Mouse (Mus musculus): Measurements from ENCODE around the gene Ndufb10. TPM values are rescaled to one million over a fixed set of nuclear protein-coding genes. Genes with fewer than 3 reads are reported as not detected.

Gene Ndufb10
- polyA plus RNA-seq, 1 experiment from 2014 or later = 208 TPM

GRCm38 (mm10) chr17:24698715-24699114 is 25.6 kb downstream of the Ndufb10 start:
- Histone ChIP-seq H3K9me3 (no peaks in the 10 kb centered on the region), H3K4me2 (no peak overlapping the region), H3K9ac (no peak overlapping the region), H3K4me3 (no peak overlapping the region), H3K36me3 (peaks cover 44% of the 10 kb centered on the region), H3K27ac (no peak overlapping the region), H3K4me1 (peaks cover 29% of the 10 kb centered on the region), H3K27me3 (no peaks in the 10 kb centered on the region)
- WGBS = 61% methylated on average over 9 of the region's 9 CpGs
- ATAC-seq (ENCODE audit: insufficient number of reproducible peaks, low FRiP score, low TSS enrichment, low read depth) = no peak

DNA sequence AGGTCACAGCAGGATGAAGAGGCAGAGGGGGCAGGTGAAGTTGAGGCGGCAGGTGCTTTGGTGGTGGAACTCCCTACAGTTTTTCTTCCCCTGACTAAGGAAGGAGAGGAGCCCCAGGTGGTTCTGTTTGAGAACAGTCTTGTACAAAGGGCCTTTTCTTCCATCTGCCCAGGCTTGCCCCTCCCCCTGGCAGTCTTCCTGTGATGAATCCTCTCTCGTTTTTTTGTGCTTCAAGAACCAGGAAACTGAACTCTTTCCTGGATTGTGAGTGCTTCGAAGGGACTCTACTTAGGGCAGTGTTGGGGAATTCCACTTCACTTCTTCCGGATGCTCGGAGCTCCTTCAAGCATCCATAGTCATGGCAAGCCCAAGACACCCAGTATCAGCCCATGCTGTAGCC is 26.3 kb downstream of the Ndufb10 start:
- H3K27me3 ChIP-seq = no peaks in the 10 kb centered on the region
- H3K36me3 ChIP-seq = peaks cover 45% of the 10 kb centered on the region
- no peak overlapping the region; the same call in 1 of the 2 replicates for H3K27ac ChIP-seq
- no peak overlapping the region for H3K9ac ChIP-seq
- H3K4me2 ChIP-seq = no peak overlapping the region
- no peak overlapping the region for H3K4me3 ChIP-seq
- H3K9me3 ChIP-seq = no peaks in the 10 kb centered on the region
- no peak for ATAC-seq (ENCODE audit: insufficient number of reproducible peaks, low FRiP score, low TSS enrichment, low read depth)
- peaks cover 29% of the 10 kb centered on the region for H3K4me1 ChIP-seq
- 26% methylated on average over 5 of the region's 5 CpGs for WGBS

- WGBS = under 1% methylated on average over 67 of the region's 76 CpGs
- Histone ChIP-seq H3K36me3 (peaks cover 39% of the 10 kb centered on the region), H3K27ac (peak within 1 kb of the TSS; percentile 90), H3K4me2 (peak within 1 kb of the TSS; percentile 80), H3K27me3 (peaks cover under 1% of the 10 kb centered on the region), H3K9me3 (no peaks in the 10 kb centered on the region), H3K9ac (peak within 1 kb of the TSS; percentile 73), H3K4me1 (peaks cover 29% of the 10 kb centered on the region), H3K4me3 (peak within 1 kb of the TSS; percentile 72)
- peak; percentile 88 for ATAC-seq (ENCODE audit: insufficient number of reproducible peaks, low FRiP score, low TSS enrichment, low read depth)
Measured at GRCm38 (mm10) chr17:24696011-24696697, 28.1 kb downstream of the Ndufb10 start, which contains the start of the genes Gfer and Noxo1. Gene Gfer, minus strand, starts transcription at chr17:24696156. Gene Noxo1, plus strand, starts transcription at chr17:24696234.

DNA sequence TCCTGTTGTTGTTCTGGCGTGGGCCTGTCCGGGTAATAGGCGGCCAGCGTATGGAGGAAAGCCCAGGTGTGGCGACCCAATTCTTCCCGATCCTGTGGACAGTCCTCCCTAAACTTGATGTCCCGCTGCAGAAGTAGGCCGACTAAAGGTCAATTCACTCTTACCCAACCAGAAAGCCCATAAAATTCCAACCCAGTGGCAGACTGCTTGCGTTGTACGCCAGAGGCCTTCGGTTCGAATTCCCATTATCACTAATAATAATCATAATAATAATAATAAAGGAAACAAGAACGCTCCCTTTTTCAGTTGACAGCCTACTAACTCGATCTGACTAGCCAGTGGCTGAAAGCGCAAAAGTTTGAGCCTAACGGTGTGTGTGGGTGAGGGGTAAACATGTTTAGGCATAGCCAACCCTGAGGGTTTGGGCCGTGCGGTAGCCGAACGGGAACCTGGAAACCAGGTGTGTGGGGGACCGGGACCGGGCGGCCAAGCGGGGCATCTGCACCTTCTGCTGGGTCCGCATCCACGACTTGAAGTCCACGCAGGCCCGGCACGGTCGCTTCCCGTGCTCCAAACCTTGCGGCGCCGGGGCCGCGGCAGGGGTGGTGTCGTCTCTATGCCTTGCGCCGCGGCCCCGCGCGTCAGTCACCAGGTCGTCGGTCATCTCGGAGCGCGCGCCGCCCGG is 28.8 kb downstream of the Ndufb10 start:
- H3K36me3 ChIP-seq = peaks cover 32% of the 10 kb centered on the region
- 6% methylated on average over 51 of the region's 51 CpGs for WGBS
- 0 out of 2 replicates have a peak, but pooled peaks have one; percentile 2 for ATAC-seq (ENCODE audit: insufficient number of reproducible peaks, low FRiP score, low TSS enrichment, low read depth)

GRCm38 (mm10) chr17:24692385-24692784 is 31.9 kb downstream of the Ndufb10 start:
- WGBS = 78% methylated on average over 5 of the region's 5 CpGs
- H3K27ac ChIP-seq = no peak overlapping the region
- no peak overlapping the region for H3K4me3 ChIP-seq
- H3K4me1 ChIP-seq = peaks cover 28% of the 10 kb centered on the region
- H3K4me2 ChIP-seq = no peak overlapping the region
- ATAC-seq (ENCODE audit: insufficient number of reproducible peaks, low FRiP score, low TSS enrichment, low read depth) = no peak
- no peaks in the 10 kb centered on the region for H3K9me3 ChIP-seq
- peaks cover 18% of the 10 kb centered on the region for H3K36me3 ChIP-seq
- no peak overlapping the region for H3K9ac ChIP-seq
- peaks cover 38% of the 10 kb centered on the region for H3K27me3 ChIP-seq

More for the DNA sequence above, 28.8 kb downstream of the Ndufb10 start:
- H3K4me2 ChIP-seq = peak overlapping the region; percentile 80
- peak overlapping the region; percentile 90 for H3K27ac ChIP-seq
- H3K4me1 ChIP-seq = peaks cover 29% of the 10 kb centered on the region
- H3K4me3 ChIP-seq = peak overlapping the region; percentile 72
- H3K27me3 ChIP-seq = peaks cover 7% of the 10 kb centered on the region
- H3K9me3 ChIP-seq = no peaks in the 10 kb centered on the region
- peak overlapping the region; percentile 73 for H3K9ac ChIP-seq

GRCm38 (mm10) chr17:24689251-24690081 is 34.8 kb downstream of the Ndufb10 start, which contains the start of gene Syngr3:
Gene Syngr3, minus strand, starts transcription at chr17:24689955.
- ATAC-seq (ENCODE audit: insufficient number of reproducible peaks, low FRiP score, low TSS enrichment, low read depth) = no peak
- Histone ChIP-seq H3K27ac (no peak within 1 kb of the TSS), H3K4me3 (peak within 1 kb of the TSS; percentile 57), H3K9me3 (no peaks in the 10 kb centered on the region), H3K4me2 (peak within 1 kb of the TSS; percentile 96), H3K27me3 (peaks cover 51% of the 10 kb centered on the region), H3K4me1 (peaks cover 15% of the 10 kb centered on the region), H3K9ac (peak within 1 kb of the TSS; percentile 59), H3K36me3 (peaks cover 18% of the 10 kb centered on the region)
- WGBS = under 1% methylated on average over 53 of the region's 55 CpGs

DNA sequence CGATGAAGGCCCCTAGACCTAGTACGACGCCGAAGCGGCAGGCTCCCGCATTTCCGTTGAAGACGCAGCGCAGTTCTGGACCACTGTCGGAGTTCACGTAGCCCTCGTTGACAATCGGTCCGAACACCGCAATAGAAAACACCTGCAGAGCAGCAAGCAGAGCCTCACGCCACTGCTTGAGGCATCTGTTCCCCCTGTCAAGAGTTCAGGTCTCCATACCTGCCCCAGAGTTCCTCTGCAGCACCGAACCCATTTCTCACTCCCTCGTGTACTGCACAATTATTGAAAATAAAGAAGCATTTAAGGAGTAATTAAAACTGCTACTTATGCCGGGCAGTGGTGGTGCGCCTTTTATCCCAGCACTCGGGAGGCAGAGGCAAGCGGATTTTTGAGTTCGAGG is 36.7 kb downstream of the Ndufb10 start:
- H3K9ac ChIP-seq = no peak overlapping the region
- H3K27me3 ChIP-seq = peaks cover 51% of the 10 kb centered on the region
- H3K4me3 ChIP-seq = peak overlapping the region; percentile 35
- H3K4me1 ChIP-seq = peaks cover 15% of the 10 kb centered on the region
- H3K9me3 ChIP-seq = no peaks in the 10 kb centered on the region
- no peak for ATAC-seq (ENCODE audit: insufficient number of reproducible peaks, low FRiP score, low TSS enrichment, low read depth)
- no peak overlapping the region for H3K27ac ChIP-seq
- H3K36me3 ChIP-seq = peaks cover 7% of the 10 kb centered on the region
- WGBS = 20% methylated on average over 23 of the region's 23 CpGs
- H3K4me2 ChIP-seq = peak overlapping the region; percentile 49

GRCm38 (mm10) chr17:24687146-24687595 is 37.1 kb downstream of the Ndufb10 start:
- ATAC-seq (ENCODE audit: insufficient number of reproducible peaks, low FRiP score, low TSS enrichment, low read depth) = no peak
- Histone ChIP-seq H3K4me3 (peak overlapping the region; percentile 35), H3K36me3 (peaks cover 4% of the 10 kb centered on the region), H3K27me3 (peaks cover 51% of the 10 kb centered on the region), H3K9ac (no peak overlapping the region), H3K4me2 (peak overlapping the region; percentile 49), H3K9me3 (no peaks in the 10 kb centered on the region), H3K4me1 (peaks cover 15% of the 10 kb centered on the region), H3K27ac (no peak overlapping the region)
- WGBS = 2% methylated on average over 25 of the region's 25 CpGs

DNA sequence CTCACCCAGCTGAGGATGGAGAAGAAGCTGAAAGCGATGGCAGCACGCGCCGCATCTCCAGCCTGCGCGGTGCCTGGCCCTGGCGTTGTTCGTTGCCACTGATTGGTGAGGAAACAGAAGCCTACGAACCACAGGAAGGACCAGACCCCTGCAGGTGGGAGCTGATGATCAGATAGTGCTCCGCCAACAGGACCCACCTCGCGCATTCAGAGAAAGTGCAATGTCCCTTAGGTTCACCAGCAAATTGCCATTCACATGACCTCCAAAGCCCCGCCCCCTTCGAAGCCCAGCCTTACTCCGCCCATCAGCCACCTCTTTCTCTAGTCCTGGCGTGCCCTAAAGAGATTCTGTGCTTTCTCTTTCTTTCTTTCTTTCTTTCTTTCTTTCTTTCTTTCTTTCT is 37.8 kb downstream of the Ndufb10 start:
- H3K4me3 ChIP-seq = no peak overlapping the region
- no peak overlapping the region for H3K4me2 ChIP-seq
- H3K27me3 ChIP-seq = peaks cover 51% of the 10 kb centered on the region
- H3K27ac ChIP-seq = no peak overlapping the region
- no peak for ATAC-seq (ENCODE audit: insufficient number of reproducible peaks, low FRiP score, low TSS enrichment, low read depth)
- H3K9ac ChIP-seq = no peak overlapping the region
- H3K4me1 ChIP-seq = peaks cover 15% of the 10 kb centered on the region
- H3K9me3 ChIP-seq = no peaks in the 10 kb centered on the region
- WGBS = 32% methylated on average over 16 of the region's 16 CpGs
- H3K36me3 ChIP-seq = peaks cover 8% of the 10 kb centered on the region

- H3K4me1 ChIP-seq = peaks cover 14% of the 10 kb centered on the region; the same call in 1 of the 2 replicates
- H3K36me3 ChIP-seq = peaks cover 58% of the 10 kb centered on the region
- H3K9me3 ChIP-seq = no peaks in the 10 kb centered on the region
- 82% methylated on average over 24 of the region's 24 CpGs for WGBS
- H3K27me3 ChIP-seq = no peaks in the 10 kb centered on the region
- 0 out of 2 replicates have a peak, but pooled peaks have one; percentile 17 for ATAC-seq (ENCODE audit: insufficient number of reproducible peaks, low FRiP score, low TSS enrichment, low read depth)
- H3K27ac ChIP-seq = peak overlapping the region; percentile 5; the same call in 1 of the 2 replicates
- H3K4me2 ChIP-seq = no peak overlapping the region
- no peak overlapping the region for H3K9ac ChIP-seq
- no peak overlapping the region for H3K4me3 ChIP-seq
Measured at GRCm38 (mm10) chr17:24677500-24678080, 46.7 kb downstream of the Ndufb10 start.

DNA sequence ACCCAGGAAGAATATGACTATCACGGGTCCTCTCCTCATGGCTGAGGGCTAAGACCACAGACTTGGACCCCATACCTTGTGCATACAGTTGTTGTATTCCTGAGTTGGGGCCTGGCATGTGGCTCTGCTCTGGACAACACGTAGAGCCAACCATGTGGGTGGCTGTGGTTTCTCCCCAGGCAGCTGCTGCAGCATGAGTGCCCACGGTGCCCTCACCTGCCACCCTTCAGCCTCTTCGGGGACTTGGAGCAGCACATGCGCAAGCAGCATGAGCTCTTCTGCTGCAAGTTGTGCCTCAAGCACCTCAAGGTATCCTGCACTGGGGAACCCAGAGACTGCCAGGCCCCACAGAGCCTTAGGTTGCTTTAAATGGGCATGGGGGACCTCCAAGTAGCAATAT is 47.4 kb downstream of the Ndufb10 start:
- Histone ChIP-seq H3K9ac (no peak overlapping the region), H3K4me2 (no peak overlapping the region), H3K27me3 (no peaks in the 10 kb centered on the region), H3K9me3 (no peaks in the 10 kb centered on the region), H3K27ac (no peak overlapping the region), H3K4me3 (no peak overlapping the region), H3K4me1 (peaks cover 19% of the 10 kb centered on the region), H3K36me3 (peaks cover 54% of the 10 kb centered on the region)
- 94% methylated on average over 5 of the region's 5 CpGs for WGBS
- ATAC-seq (ENCODE audit: insufficient number of reproducible peaks, low FRiP score, low TSS enrichment, low read depth) = no peak
